Mouse (Mus musculus) layer of hippocampus, adult 9-11 months (tissue): ENCODE data around the gene Gm28038.

Experiments
- DNase-seq: peaks from one replicate; pipeline ENCODE4 v3.0.0; 2022

Gm28038 gene

DNA sequence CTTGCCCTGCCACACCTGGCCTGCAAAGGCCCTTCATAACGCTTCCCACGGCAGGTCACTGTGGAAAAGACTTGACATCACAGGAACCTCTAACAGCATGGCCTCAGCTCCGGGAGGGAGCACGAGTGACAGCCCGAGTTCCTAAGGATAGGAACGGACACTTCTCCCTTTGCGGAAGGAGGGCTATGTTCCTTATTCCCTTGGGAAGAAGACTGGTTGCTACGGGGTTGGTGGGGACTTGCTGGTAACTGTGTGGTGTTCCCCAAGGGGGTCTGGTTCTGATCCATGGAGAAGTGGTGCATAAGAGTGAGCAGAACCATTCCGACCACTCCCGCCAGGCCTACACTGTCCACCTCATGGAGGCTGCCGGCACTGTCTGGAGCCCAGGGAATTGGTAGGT, at the start of gene Gm28038:
TSS of gene Gm28038 (plus strand) at position 301 of the 400 bp plus-strand sequence.
- no peak for DNase-seq

DNA sequence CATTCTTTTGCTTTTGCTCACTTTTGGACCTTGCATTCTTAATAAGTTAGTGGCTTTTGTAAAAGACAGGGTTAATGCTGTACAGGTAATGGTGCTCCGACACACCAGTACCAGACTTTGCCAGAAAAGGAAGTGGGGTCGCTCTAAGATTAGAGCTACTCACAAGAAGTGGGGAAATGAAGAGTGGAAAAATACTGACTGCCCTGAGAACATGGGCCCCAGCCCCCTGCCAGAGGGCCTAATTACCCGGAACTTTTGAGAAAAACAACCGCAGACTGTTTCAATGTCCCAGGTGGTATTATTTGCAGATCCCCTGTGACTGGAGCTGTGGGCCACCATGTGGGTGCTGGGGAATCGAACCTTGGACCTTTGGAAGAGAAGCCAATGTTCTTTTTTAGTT, 45.2 kb upstream of the Gm28038 start:
- no peak for DNase-seq

DNA sequence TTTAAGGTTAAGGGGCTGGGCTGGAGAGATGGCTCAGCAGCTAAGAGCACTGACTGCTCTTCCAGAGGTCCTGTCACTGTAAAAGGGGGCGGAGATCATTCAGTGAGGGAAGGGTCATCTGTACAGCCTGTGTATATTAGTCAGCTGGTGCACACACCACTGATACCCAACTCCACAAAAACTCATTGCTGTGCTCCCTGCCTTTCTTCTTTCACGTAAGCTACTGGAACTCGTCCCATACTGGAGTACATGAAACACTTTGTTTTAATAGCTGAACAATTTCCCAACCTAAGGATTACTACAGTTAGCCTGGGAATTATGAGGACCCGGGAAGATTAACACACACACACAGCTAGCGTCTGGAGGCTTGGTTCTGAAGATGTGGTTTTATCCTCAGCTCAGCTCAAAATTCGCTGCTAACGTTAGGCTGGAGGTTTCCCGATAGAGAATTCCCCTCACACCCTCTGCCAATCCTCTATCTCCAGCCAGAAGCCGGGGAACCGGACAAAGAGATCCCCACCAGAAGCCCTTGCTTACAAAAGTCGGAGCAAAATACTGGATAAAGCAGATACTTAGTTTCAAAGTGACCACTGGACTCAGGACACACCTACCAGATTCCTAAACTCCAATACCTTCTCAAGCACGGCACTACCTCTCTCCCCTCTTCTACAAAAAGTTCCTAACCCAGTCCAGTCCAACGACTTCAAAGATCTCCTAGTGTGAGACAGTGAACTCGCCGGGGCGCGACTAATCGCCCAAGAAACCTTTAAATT, 44.2 kb upstream of the Gm28038 start:
- DNase-seq, result no peak

DNA sequence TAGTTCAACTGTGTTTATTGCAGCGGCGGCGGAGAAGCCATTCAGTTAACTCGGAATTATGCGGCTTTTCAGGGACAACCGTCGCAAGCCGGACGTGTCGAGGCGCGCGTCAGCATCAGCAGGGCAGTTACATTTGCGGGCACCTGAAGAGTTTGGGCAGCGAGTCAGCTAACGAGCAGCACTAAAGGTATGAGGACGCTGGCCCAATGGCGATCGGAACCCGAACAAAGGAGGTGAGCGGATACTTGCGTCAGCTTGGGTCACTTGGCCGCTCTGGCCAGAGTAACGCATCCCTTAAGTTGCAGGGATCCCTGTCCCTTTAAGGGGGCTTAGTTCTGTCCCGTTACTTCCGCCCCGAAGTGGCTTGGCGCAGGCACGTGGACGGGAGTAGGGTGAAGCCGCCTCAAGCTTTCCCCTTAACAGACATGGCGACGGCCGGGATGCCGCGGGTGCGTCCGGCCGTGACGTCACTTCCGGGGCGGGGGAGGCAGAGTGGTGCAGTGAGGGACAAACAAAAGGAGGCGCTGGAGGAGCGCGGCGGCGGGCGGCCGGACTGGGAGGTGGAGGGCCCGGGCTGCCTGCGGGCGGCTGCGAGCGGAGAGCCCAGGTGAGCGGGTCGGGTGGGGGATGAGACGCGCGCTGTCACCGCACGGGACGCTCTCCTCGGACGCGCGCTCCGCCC, 43.5 kb upstream of the Gm28038 start, which contains the start of gene Lrrc8a:
TSS of gene Lrrc8a (plus strand) at position 517 of the 682 bp plus-strand sequence.
- DNase-seq, result peak; percentile 99

DNA sequence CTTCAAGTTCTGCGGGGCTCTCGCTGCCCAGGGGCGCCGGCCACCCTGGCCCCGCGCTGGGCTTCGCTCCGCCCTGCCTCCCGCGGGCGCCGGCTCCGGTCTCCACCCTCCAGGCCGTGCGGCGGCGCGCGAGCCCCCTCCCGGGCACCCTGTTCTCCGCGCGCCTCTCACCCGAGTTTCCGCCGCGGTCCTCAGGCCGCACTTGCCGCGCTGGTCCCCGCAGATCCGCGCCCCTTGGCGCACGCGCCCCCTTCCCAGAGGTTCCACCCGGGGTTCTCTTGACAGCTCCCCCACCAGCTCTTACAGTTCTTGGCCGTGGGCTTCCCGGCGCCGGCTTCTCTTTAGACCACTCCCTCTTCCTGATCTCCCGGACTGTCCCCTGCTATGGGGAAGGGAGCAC, 43.0 kb upstream of the Gm28038 start:
- peak; percentile 59 for DNase-seq

DNA sequence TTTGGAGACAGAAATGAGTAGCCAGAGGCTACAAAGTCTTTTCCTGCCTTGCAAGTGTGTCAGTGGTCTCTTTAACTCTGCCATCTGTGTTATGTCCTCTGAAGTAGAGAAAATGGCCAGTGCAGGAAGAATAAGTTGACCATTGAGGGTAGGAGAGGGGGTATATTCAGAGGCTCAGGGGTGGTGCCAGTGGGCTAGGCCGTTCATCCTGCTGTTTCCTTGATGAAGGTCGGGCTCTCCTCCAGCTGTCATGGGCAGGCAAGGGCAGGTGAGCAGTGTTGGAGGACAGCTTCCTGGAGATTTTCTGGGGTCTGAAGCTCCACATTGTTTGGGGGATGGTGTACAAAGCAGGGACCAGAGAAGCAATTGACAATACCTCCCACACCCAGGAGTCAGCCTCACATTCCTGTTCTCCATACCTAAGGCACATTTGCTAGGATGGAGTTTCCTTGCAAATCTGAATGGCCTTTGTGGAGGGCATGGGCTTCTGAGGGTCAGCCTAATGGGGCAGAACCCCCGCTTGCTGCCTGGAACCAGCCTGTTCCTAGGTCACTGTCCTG, 41.9 kb upstream of the Gm28038 start:
- DNase-seq, result no peak

DNA sequence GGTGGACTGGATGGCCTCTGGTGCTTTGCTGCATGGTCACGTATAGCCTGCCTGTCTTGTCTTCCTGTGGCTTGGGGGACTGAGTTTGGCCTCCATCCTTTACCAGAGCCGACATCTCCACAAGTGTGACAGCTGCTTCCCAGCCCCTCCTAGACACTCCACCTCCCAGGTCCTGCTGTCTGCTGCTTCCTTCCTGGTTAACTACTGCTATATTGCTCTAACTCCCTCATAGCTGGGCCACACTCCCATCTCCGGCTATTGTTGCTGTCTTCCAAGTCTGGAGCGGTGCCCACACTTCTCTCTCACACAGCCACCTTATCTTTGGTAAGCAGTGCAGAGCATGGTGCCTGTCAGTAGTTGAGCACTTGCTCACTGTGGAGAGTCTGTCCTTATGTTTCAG, 41.1 kb upstream of the Gm28038 start:
- DNase-seq, result no peak

DNA sequence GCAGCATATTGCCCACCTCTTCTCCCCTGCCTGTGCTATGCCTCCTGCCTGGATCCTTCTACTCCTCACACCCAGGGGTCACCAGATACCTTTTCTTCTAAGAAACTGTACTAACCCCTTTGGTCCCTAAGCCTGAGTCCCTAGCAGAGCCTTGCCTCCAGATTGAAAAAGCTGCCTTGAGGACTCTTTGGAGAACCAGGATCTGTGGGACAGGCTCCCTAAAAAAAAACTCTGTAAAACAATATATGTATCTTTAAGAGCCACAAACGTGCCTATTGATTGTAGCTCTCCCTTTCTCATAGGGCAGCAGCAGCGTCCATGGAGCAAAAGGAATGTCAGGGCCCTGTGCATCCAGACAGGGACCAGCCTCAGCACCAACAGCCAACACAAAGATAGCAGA, 40.6 kb upstream of the Gm28038 start, which contains the start of gene Gm28035:
TSS of gene Gm28035 (plus strand) at position 301 of the 400 bp plus-strand sequence.
- no peak for DNase-seq

DNA sequence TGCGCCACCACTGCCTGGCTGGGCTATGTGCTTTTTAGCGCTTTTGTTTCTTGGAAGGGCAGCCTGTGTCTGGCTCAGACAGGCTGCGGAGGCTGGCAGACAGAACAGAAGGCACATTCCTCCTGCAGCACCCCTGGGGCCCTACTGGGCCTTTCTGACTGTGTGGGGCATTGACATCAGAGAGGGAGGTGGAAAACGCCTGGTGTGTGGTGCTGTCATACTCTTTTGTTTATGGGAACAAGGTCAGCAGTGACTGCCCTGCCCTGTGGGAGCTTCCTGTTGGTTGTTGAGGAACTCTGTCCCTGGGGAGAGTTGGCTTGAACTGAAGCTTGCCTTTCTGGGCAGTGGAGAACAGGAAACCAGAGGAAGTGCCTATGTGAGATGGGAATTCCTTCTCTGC, 38.3 kb upstream of the Gm28038 start:
- DNase-seq, result no peak

DNA sequence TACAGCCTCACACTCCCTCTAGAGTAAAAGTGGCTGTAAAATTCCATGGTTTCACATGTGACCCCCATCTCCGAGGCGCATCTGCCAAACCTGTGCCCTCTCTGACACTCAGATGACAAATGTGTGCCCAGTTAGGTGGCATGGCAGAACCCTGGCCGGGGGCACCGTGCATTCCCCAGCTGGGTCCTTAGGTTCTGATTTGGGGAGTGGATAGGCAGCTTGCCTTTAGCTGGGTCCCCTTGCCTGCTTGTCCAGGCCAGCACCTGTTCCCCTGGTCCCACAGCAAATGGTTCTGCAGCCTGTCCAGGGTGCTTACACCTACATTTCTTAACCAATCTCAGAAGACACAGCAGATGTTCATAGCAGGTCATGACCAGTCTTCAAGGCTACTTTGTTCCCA, 37.5 kb upstream of the Gm28038 start:
- no peak for DNase-seq

DNA sequence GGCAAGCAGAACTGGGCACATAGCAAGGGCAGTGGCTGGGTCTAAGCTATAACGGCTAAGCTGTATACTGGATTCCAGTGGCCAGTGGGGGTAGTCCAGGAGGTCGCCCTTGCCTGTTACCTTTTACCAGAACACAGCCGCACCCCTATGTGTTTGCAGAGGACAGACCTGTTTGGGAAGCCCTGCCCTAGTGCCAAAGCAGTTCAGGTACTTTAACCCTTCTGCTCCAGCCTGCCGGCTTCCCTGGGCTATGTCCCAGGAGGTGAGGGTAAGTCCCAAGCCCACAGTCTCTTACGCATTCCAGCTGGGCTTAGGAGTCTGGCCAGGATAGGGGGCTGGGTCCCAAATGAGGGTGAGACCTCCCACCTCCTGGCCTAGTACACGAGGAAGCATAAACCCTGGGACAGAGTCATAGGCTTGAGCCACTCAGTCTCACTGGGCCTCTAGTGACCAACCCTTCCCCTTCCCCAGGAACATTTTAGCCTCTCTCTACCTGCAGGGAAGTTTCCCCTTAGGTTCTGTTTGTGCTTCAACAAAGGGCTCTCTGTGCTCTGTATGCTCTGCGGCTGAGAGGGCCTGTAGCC, 36.2 kb upstream of the Gm28038 start:
- DNase-seq, result no peak

DNA sequence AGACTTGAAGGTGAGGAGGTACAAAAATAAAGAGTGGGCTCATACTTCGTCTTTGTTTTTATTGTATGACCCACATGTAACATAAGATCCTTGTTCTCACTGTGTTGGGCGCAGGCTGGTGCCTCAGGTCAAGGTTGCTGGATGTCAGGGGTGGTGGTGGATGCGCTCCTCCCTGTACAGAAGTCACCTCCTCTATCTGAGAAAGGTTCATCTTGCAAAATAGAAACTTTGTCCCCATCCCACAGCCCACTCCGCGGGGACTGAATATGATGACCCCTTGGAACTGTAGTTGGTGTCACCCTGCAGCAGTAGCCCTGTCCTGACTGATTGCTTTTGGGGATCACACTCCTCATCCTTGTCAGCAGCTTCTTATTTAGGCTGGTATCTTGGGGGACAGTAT, 33.8 kb upstream of the Gm28038 start:
- no peak for DNase-seq

DNA sequence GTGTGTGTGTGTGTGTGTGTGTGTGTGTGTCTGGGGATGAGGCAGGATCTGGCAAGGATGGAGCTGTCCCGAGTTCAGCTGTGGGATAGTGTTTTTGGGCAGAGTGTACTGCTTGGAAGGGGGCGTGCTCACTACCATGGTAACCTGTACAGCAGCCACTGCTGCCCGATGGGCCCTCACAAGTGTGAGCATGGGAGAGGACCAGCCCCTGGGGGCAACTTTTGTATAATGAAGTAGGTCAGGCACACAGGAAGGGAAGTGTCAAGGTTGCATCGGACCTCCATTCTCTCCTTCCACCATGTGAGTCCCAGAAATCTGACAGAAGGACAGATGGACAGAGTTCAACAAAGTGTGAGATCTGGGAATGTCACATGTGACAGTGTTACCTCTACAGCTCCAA, 33.2 kb upstream of the Gm28038 start:
- DNase-seq, result no peak

DNA sequence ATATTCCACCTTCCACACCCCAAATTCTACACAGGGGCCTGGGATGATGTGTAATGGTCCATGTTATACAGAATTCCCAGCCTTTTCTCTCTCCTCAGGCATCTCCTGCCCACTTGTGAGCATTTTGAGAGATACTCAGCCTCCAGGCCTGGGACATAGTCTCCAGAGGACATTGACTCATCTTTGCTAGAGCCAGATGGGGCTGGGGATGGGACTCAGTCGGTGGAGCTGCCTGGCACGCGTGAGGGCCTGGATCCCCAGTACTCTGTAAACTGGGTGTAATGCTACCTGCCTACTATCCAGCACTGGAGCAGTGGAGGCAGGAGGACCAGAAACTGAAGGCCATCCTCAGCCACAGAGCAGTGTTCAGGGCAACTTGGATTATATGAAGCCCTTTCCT, 31.7 kb upstream of the Gm28038 start:
- no peak for DNase-seq

DNA sequence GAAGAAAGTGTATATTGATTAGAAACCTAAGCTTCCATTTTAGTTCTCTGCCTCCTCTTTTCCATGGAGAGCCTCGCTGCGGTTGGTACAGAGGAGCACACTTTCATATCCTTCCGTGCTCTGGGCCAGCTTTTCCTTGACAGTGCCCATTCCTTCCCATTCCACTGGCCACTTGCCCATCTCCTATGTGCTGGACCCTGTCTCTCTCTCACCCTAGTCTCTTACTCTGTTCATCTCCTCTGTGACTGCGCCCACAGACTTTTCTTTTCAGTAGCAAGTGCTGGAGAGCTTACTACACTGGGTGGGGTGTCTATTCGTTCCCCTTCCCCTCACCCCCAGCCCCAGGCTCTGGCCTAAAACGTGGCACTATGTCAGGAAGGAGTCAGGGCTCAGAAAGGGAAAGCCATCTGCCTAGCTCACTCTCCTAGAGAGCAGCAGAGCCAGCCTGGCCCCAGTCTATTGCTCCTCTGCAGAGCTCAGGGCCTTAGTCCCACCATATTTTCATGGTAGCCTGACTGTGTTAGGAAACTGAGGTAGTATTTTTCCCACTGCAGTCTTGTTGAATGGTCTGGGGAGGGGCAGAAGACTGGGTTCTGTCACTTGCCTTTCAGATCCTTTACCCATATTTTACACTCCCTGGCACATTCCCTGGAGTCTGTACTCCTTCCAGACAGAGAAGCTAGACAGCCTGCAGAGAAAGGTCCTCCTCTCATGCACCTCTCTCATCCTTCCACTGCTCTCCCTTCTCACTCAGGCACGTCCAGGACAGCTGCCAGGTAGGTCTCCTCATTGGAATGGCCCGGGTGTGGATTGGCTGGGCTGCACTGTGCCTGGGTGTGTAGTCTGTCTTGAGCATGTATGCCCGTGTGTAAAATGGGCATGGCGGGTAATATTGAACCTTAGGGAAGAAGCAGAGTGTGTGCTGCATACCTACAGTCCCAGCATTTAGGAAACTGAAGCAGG, 30.4 kb upstream of the Gm28038 start:
- DNase-seq, result no peak

DNA sequence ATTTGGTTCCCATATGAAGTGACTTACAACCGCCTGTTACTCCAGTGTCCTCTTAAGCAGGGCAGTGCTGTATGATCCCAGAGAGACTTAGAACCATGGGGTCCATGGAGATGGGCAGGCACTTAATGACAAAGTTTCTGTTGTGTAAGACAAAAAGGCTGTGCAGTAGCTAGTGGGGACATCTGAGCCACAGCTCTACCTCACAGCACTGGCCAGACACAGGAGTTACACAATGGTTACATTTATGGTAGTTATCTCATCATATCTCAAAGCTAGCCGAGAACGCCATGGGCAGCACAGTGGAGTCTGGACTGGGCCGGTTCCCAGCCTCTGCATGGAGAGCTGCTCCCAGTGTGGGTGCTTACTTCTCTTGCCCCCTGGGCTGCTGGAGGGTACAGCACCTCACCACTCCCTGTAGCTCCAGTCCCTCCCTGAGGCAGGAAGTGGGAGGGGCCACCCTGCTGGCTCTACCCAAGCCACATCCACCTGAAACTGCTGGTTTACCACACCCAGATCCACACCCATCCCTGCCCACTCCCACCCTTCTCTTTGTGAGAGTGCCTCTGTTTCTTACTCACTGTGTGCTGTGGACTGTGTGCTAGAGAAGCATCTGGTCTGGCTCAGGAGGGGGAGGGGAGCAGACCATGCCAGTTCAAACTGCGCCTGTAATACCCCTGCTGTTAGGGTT, 29.3 kb upstream of the Gm28038 start:
- no peak for DNase-seq

DNA sequence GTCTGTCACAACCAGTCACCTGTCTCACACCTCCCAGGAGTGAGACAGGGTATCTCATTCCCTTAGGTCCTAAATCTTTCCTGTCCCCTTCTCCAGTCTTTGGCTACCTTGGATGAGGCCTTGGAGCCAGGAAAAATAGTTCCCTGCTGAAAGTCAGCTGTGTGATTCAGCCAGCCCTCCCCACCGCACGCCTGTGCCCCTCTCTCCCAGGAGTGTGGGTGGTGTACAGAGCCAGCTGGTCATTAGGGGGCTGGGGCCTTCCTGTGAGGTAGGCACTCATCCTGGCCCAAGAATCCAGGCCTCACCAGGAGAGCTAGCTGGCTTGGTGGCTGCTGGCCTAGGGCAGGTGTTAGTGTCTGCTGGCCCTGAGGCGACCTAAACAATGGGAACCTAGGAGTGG, 28.3 kb upstream of the Gm28038 start:
- no peak for DNase-seq

DNA sequence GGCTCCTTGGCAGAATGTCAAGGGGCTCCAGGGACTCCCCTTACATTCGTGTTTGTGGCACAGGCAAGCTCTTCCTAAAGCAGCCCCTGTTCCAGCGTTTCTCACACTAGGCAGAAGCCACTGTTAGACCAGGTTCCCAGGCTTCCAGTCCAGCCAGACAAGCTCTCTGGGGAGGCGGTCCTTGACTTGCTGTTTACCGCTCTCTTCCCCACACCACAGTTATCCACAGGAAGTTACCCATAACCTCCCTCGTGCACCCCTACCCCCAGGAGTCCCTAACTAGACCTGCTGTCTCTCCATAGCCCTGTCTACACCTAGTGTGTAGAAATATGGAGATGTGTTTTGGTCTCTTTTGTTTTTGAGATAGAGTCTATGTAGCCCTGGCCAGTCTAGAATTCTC, 27.0 kb upstream of the Gm28038 start:
- no peak for DNase-seq

DNA sequence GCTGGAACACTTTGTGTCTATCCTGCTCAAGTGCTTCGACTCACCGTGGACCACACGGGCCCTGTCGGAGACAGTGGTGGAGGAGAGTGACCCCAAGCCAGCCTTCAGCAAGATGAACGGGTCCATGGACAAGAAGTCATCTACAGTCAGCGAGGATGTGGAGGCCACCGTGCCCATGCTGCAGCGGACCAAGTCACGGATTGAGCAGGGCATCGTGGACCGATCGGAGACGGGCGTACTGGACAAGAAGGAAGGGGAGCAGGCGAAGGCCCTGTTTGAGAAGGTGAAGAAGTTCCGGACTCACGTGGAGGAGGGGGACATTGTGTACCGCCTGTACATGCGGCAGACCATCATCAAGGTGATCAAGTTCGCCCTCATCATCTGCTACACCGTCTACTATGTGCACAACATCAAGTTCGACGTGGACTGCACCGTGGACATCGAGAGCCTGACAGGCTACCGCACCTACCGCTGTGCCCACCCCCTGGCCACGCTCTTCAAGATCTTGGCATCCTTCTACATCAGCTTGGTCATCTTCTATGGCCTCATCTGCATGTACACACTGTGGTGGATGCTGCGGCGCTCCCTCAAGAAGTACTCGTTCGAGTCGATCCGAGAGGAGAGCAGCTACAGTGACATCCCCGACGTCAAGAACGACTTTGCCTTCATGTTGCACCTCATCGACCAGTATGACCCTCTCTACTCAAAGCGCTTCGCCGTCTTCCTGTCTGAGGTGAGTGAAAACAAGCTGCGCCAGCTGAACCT, 25.0 kb upstream of the Gm28038 start:
- no peak for DNase-seq

DNA sequence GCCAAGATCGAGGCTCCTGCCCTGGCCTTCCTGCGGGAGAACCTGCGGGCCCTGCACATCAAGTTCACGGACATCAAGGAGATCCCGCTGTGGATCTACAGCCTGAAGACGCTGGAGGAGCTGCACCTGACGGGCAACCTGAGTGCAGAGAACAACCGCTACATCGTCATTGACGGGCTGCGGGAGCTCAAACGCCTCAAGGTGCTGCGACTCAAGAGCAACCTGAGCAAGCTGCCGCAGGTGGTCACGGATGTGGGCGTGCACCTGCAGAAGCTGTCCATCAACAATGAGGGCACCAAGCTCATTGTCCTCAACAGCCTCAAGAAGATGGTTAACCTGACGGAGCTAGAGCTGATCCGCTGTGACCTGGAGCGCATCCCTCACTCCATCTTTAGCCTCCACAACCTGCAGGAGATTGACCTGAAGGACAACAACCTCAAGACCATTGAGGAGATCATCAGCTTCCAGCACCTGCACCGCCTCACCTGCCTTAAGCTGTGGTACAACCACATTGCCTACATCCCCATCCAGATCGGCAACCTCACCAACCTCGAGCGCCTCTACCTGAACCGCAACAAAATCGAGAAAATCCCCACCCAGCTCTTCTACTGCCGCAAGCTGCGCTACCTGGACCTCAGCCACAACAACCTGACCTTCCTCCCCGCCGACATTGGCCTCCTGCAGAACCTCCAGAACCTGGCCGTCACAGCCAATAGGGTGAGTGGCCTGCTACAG, 24.1 kb upstream of the Gm28038 start:
- no peak for DNase-seq
